Mouse (Mus musculus): ENCODE measurements around the gene Uri1. TPM values are rescaled to one million over a fixed set of nuclear protein-coding genes. Genes with fewer than 3 reads are reported as not detected.

Uri1 gene
- polyA plus RNA-seq, 1 experiment, result 7.1 TPM

- no peaks in the 10 kb centered on the region for H3K4me1 ChIP-seq (ENCODE audit: control insufficient read depth, insufficient read depth, low read length)
These were observed 39.9 kb downstream of the Uri1 start for GRCm38 (mm10) chr7:37983471-37983870.

GRCm38 (mm10) chr7:37979729-37980128, 43.6 kb downstream of the Uri1 start:
- no peak for DNase-seq
- Histone ChIP-seq H3K36me3 (ENCODE audit: control insufficient read depth, insufficient read depth, low read length) (peaks cover 2% of the 10 kb centered on the region; the same call in 1 of the 2 replicates), H3K4me1 (ENCODE audit: control insufficient read depth, insufficient read depth, low read length) (no peaks in the 10 kb centered on the region), H3K27ac (ENCODE audit: insufficient read depth, low read depth, low read length) (no peak overlapping the region), H3K4me3 (ENCODE audit: insufficient read depth, low read depth, low read length) (no peak overlapping the region), H3K27me3 (replicated peaks; ENCODE audit: control insufficient read depth, insufficient read depth, low read length) (no peaks in the 10 kb centered on the region)
- TF ChIP-seq CTCF (conservative IDR thresholded peaks at IDR 0.05; ENCODE audit: insufficient read depth, insufficient read length, low read depth, low read length), result no peak
- TF ChIP-seq POLR2A (IDR thresholded peaks at IDR 0.05; ENCODE audit: low read depth, low read length), result no peak
- 96% methylated on average over 3 of the region's 3 CpGs for WGBS

More at GRCm38 (mm10) chr7:37983471-37983870, 39.9 kb downstream of the Uri1 start:
- no peak for DNase-seq
- peaks cover 2% of the 10 kb centered on the region; the same call in 1 of the 2 replicates for H3K36me3 ChIP-seq (ENCODE audit: control insufficient read depth, insufficient read depth, low read length)
- no peak overlapping the region for H3K27ac ChIP-seq (ENCODE audit: insufficient read depth, low read depth, low read length)
- H3K4me3 ChIP-seq (ENCODE audit: insufficient read depth, low read depth, low read length), result no peak overlapping the region
- 76% methylated on average over 6 of the region's 6 CpGs for WGBS
- no peaks in the 10 kb centered on the region for H3K27me3 ChIP-seq (replicated peaks; ENCODE audit: control insufficient read depth, insufficient read depth, low read length)
- TF ChIP-seq POLR2A (IDR thresholded peaks at IDR 0.05; ENCODE audit: low read depth, low read length) (no peak), CTCF (conservative IDR thresholded peaks at IDR 0.05; ENCODE audit: insufficient read depth, insufficient read length, low read depth, low read length) (no peak)

- Histone ChIP-seq H3K36me3 (ENCODE audit: control insufficient read depth, insufficient read depth, low read length) (peaks cover 2% of the 10 kb centered on the region; the same call in 1 of the 2 replicates), H3K27ac (ENCODE audit: insufficient read depth, low read depth, low read length) (no peak overlapping the region), H3K27me3 (replicated peaks; ENCODE audit: control insufficient read depth, insufficient read depth, low read length) (no peaks in the 10 kb centered on the region), H3K4me3 (ENCODE audit: insufficient read depth, low read depth, low read length) (no peak overlapping the region), H3K4me1 (ENCODE audit: control insufficient read depth, insufficient read depth, low read length) (no peaks in the 10 kb centered on the region)
- 93% methylated on average over 4 of the region's 4 CpGs for WGBS
- DNase-seq, result no peak
- TF ChIP-seq POLR2A (IDR thresholded peaks at IDR 0.05; ENCODE audit: low read depth, low read length), result no peak
These were observed 44.9 kb downstream of the Uri1 start for GRCm38 (mm10) chr7:37978412-37978811.

DNA sequence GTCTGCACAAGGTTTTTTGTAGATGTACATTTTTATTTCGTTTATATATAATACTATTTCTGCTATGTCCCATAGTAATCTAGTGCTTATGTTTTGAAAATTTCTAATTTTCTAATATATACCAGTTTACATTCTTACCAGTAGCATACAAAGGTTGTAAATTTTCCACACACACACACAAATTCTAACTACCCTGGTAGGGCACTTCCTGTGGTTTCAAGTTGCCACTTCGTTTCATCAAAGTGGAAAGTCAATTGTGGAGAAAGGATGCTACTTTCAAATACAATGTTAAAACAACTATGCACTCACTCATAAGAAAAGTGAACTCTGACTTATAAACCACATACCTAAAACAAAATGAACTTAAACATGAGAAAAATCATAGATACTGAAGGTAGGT, 45.7 kb downstream of the Uri1 start:
- Histone ChIP-seq H3K27me3 (replicated peaks; ENCODE audit: control insufficient read depth, insufficient read depth, low read length) (no peaks in the 10 kb centered on the region), H3K4me1 (ENCODE audit: control insufficient read depth, insufficient read depth, low read length) (0 out of 2 replicates have a peak, but pooled peaks cover 5% of the 10 kb centered on the region)
- DNase-seq, result no peak

DNA sequence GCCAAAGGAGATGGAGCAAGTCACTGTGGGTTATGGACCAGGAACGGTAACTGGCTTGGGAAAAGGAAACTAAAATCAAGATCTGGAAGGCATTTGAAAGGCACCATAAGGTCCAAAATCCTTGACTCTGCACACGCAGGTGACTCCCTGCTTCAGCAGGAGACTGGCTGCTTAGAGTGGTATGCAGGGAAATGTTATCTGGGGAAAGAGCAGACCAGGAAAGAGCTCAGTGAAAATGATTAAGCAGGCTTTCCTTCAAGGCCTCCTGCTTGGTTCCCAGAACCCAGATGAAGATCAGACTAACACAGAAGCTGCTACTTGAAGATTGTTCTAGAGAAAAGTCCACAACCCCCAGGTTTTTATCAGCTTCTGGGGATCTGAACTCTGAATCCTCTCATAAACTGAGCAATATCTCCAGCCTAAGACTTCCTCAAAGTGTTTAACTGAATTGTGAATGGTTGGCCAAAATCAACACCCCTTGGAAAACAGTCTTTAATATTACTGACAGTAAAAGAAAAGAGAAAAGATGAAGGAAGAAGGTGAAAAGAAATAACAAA, 50.3 kb downstream of the Uri1 start:
- no peaks in the 10 kb centered on the region for H3K27me3 ChIP-seq (replicated peaks; ENCODE audit: control insufficient read depth, insufficient read depth, low read length)
- peaks cover 8% of the 10 kb centered on the region; the same call in 1 of the 2 replicates for H3K4me1 ChIP-seq (ENCODE audit: control insufficient read depth, insufficient read depth, low read length)
- no peaks in the 10 kb centered on the region for H3K36me3 ChIP-seq (ENCODE audit: control insufficient read depth, insufficient read depth, low read length)
- no peak overlapping the region for H3K4me3 ChIP-seq (ENCODE audit: insufficient read depth, low read depth, low read length)
- peak overlapping the region; percentile 35; the same call in 1 of the 2 replicates for H3K27ac ChIP-seq (ENCODE audit: insufficient read depth, low read depth, low read length)
- 69% methylated on average over 2 of the region's 2 CpGs for WGBS
- DNase-seq, result no peak
- no peak for TF ChIP-seq POLR2A (IDR thresholded peaks at IDR 0.05; ENCODE audit: low read depth, low read length)
- no peak for TF ChIP-seq CTCF (conservative IDR thresholded peaks at IDR 0.05; ENCODE audit: insufficient read depth, insufficient read length, low read depth, low read length)

More for the DNA sequence above, 45.7 kb downstream of the Uri1 start:
- peaks cover 2% of the 10 kb centered on the region; the same call in 1 of the 2 replicates for H3K36me3 ChIP-seq (ENCODE audit: control insufficient read depth, insufficient read depth, low read length)
- TF ChIP-seq CTCF (conservative IDR thresholded peaks at IDR 0.05; ENCODE audit: insufficient read depth, insufficient read length, low read depth, low read length) (no peak), POLR2A (IDR thresholded peaks at IDR 0.05; ENCODE audit: low read depth, low read length) (no peak)
- WGBS, result 91% methylated on average over 2 of the region's 2 CpGs
- no peak overlapping the region for H3K27ac ChIP-seq (ENCODE audit: insufficient read depth, low read depth, low read length)
- H3K4me3 ChIP-seq (ENCODE audit: insufficient read depth, low read depth, low read length), result no peak overlapping the region

DNA sequence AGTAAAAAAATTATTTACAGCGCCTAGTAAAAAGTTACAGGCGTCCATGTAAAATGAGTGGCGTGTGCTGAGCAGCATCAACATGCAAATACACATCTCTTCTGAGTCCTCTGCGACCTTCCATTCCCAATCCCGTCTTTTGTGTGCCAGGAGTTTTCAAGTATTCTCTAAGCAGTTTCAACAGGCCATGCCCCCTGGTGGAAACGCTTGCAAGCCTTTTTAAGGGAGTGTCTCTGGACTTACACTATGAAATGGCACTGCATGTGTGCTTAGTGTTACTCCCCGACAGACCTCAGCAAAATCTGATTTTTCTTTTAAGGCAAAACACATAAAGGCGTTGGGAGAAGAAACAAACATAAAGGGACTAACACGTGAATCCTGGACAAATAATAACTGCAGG, 50.8 kb downstream of the Uri1 start:
- Histone ChIP-seq H3K27ac (ENCODE audit: insufficient read depth, low read depth, low read length) (peak overlapping the region; percentile 35; the same call in 1 of the 2 replicates), H3K4me3 (ENCODE audit: insufficient read depth, low read depth, low read length) (no peak overlapping the region), H3K27me3 (replicated peaks; ENCODE audit: control insufficient read depth, insufficient read depth, low read length) (no peaks in the 10 kb centered on the region), H3K4me1 (ENCODE audit: control insufficient read depth, insufficient read depth, low read length) (peaks cover 8% of the 10 kb centered on the region; the same call in 1 of the 2 replicates), H3K36me3 (ENCODE audit: control insufficient read depth, insufficient read depth, low read length) (no peaks in the 10 kb centered on the region)
- TF ChIP-seq CTCF (conservative IDR thresholded peaks at IDR 0.05; ENCODE audit: insufficient read depth, insufficient read length, low read depth, low read length) (no peak), POLR2A (IDR thresholded peaks at IDR 0.05; ENCODE audit: low read depth, low read length) (no peak)
- 72% methylated on average over 9 of the region's 9 CpGs for WGBS
- peak; percentile 8 for DNase-seq

GRCm38 (mm10) chr7:37962326-37962725, 61.0 kb downstream of the Uri1 start:
- Histone ChIP-seq H3K36me3 (ENCODE audit: control insufficient read depth, insufficient read depth, low read length) (peaks cover 4% of the 10 kb centered on the region), H3K27ac (ENCODE audit: insufficient read depth, low read depth, low read length) (no peak overlapping the region), H3K4me1 (ENCODE audit: control insufficient read depth, insufficient read depth, low read length) (0 out of 2 replicates have a peak, but pooled peaks cover 3% of the 10 kb centered on the region), H3K27me3 (replicated peaks; ENCODE audit: control insufficient read depth, insufficient read depth, low read length) (no peaks in the 10 kb centered on the region), H3K4me3 (ENCODE audit: insufficient read depth, low read depth, low read length) (no peak overlapping the region)
- peak; percentile 45 for DNase-seq
- 56% methylated on average over 17 of the region's 17 CpGs for WGBS
- TF ChIP-seq POLR2A (IDR thresholded peaks at IDR 0.05; ENCODE audit: low read depth, low read length) (no peak), CTCF (conservative IDR thresholded peaks at IDR 0.05; ENCODE audit: insufficient read depth, insufficient read length, low read depth, low read length) (no peak)

Measured in kidney, adult 2 months (tissue).